Mouse (Mus musculus) embryonic facial prominence, embryonic 14.5 days (tissue): ENCODE data around the gene Tst. TPM values are rescaled to one million over a fixed set of nuclear protein-coding genes. Genes with fewer than 3 reads are reported as not detected.

Experiments
- ATAC-seq: fragments of 200-750 bp; cut with Nextera tagmentation; 2 replicates; pipeline ENCODE4 v1.8.0; 2017; ENCODE audit warnings: low read depth, moderate number of reproducible peaks, moderate TSS enrichment
- DNase-seq: peaks from one replicate; pipeline ENCODE4 v3.0.0-alpha.2; 2015; ENCODE audit warnings: low spot score
- H3K27ac ChIP-seq: fragments of 300-500 bp; sonication (generic); replicated peaks from 2 replicates; pipeline ENCODE4 v1.5.1; 2014; ENCODE audit warnings: low read depth, mild to moderate bottlenecking, low read length, moderate library complexity
- H3K27me3 ChIP-seq: fragments of 300-500 bp; sonication (generic); replicated peaks from 2 replicates; pipeline ENCODE4 v1.6.1; 2014; ENCODE audit warnings: low read length; ENCODE audit not compliant: control insufficient read depth, insufficient read depth
- H3K36me3 ChIP-seq: fragments of 300-500 bp; sonication (generic); 2 replicates; pipeline ENCODE4 v1.6.1; 2014; ENCODE audit warnings: low read length, mixed read lengths; ENCODE audit not compliant: control insufficient read depth, insufficient read depth
- H3K4me1 ChIP-seq: fragments of 300-500 bp; sonication (generic); 2 replicates; pipeline ENCODE4 v1.6.1; 2014; ENCODE audit warnings: antibody characterized with exemption, low read length; ENCODE audit not compliant: control insufficient read depth, insufficient read depth
- H3K4me2 ChIP-seq: fragments of 300-500 bp; sonication (generic); 2 replicates; pipeline ENCODE4 v1.6.1; 2014; ENCODE audit warnings: low read depth, mild to moderate bottlenecking, low read length, moderate library complexity, mixed read lengths
- H3K4me3 ChIP-seq: fragments of 300-500 bp; sonication (generic); 2 replicates; pipeline ENCODE4 v1.5.1; 2014; ENCODE audit warnings: low read depth, mild to moderate bottlenecking, low read length
- H3K9ac ChIP-seq: fragments of 300-500 bp; sonication (generic); 2 replicates; pipeline ENCODE4 v1.6.1; 2014; ENCODE audit warnings: low read depth, mild to moderate bottlenecking, low read length, moderate library complexity, mixed read lengths
- H3K9me3 ChIP-seq: fragments of 300-500 bp; sonication (generic); 2 replicates; pipeline ENCODE4 v1.6.1; 2016; ENCODE audit warnings: low read length; ENCODE audit not compliant: control insufficient read depth
- WGBS: fragments of 180-500 bp; shearing (Covaris S2); extraction: QIAGEN DNeasy Blood & Tissue Kit; methylation state at CpG from one replicate; pipeline ENCODE4 v1.1.7; 2014; 5-methylcytosine and 5-hydroxymethylcytosine counted together
- polyA plus RNA-seq: library from polyadenylated mRNA; unstranded; fragments of >200 nt; fragmentation: Nextera tagmentation; extraction: Ambion mirVana; gene quantifications from 2 replicates; pipeline ENCODE4 v1.2.1, GENCODE M21; 2014

Gene Tst
- polyA plus RNA-seq, 1 experiment from 2014 or later, result 39.1 TPM

- H3K36me3 ChIP-seq, result no peaks in the 10 kb centered on the region
- H3K4me3 ChIP-seq, result no peak overlapping the region
- no peaks in the 10 kb centered on the region; the same call in 1 of the 2 replicates for H3K27me3 ChIP-seq
- WGBS, result 20% methylated on average over 11 of the region's 11 CpGs
- no peak overlapping the region for H3K4me2 ChIP-seq
- DNase-seq, result no peak
- no peaks in the 10 kb centered on the region for H3K9me3 ChIP-seq
- H3K27ac ChIP-seq, result no peak overlapping the region
- H3K9ac ChIP-seq, result no peak overlapping the region
- ATAC-seq, result no peak
- peaks cover 5% of the 10 kb centered on the region; the same call in 1 of the 2 replicates for H3K4me1 ChIP-seq
These were observed 18.8 kb upstream of the Tst start for GRCm38 (mm10) chr15:78424507-78424906.

GRCm38 (mm10) chr15:78422046-78422956 lies 16.6 kb upstream of the Tst start:
- WGBS, result 16% methylated on average over 16 of the region's 16 CpGs
- Histone ChIP-seq H3K9ac (no peak overlapping the region), H3K4me1 (no peaks in the 10 kb centered on the region), H3K36me3 (no peaks in the 10 kb centered on the region), H3K4me2 (no peak overlapping the region), H3K9me3 (no peaks in the 10 kb centered on the region), H3K27ac (no peak overlapping the region), H3K27me3 (no peaks in the 10 kb centered on the region; the same call in 1 of the 2 replicates), H3K4me3 (no peak overlapping the region)
- DNase-seq (peak; percentile 88), ATAC-seq (peak; percentile 78; the same call in 1 of the 2 replicates)

GRCm38 (mm10) chr15:78420395-78420794 lies 14.7 kb upstream of the Tst start:
- H3K4me2 ChIP-seq, result no peak overlapping the region
- H3K4me1 ChIP-seq, result no peaks in the 10 kb centered on the region
- 84% methylated on average over 13 of the region's 13 CpGs for WGBS
- ATAC-seq (no peak), DNase-seq (no peak)
- no peak overlapping the region for H3K27ac ChIP-seq
- no peak overlapping the region for H3K4me3 ChIP-seq
- H3K9ac ChIP-seq, result no peak overlapping the region
- H3K27me3 ChIP-seq, result no peaks in the 10 kb centered on the region; the same call in 1 of the 2 replicates
- H3K36me3 ChIP-seq, result no peaks in the 10 kb centered on the region
- no peaks in the 10 kb centered on the region for H3K9me3 ChIP-seq

GRCm38 (mm10) chr15:78416937-78417336 lies 11.2 kb upstream of the Tst start:
- H3K4me1 ChIP-seq, result no peaks in the 10 kb centered on the region
- no peak overlapping the region for H3K27ac ChIP-seq
- ATAC-seq (peak; percentile 15; the same call in 1 of the 2 replicates), DNase-seq (no peak)
- H3K27me3 ChIP-seq, result no peaks in the 10 kb centered on the region
- no peaks in the 10 kb centered on the region for H3K9me3 ChIP-seq
- H3K36me3 ChIP-seq, result no peaks in the 10 kb centered on the region
- 17% methylated on average over 4 of the region's 4 CpGs for WGBS
- no peak overlapping the region for H3K4me2 ChIP-seq
- H3K9ac ChIP-seq, result no peak overlapping the region
- no peak overlapping the region for H3K4me3 ChIP-seq

- peaks cover 24% of the 10 kb centered on the region for H3K27me3 ChIP-seq
- no peak overlapping the region for H3K4me3 ChIP-seq
- 90% methylated on average over 8 of the region's 8 CpGs for WGBS
- no peak overlapping the region for H3K27ac ChIP-seq
- no peaks in the 10 kb centered on the region for H3K9me3 ChIP-seq
- ATAC-seq, result no peak
- no peak overlapping the region for H3K4me2 ChIP-seq
- H3K36me3 ChIP-seq, result no peaks in the 10 kb centered on the region
- DNase-seq, result no peak
- H3K9ac ChIP-seq, result no peak overlapping the region
- H3K4me1 ChIP-seq, result no peaks in the 10 kb centered on the region; the same call in 1 of the 2 replicates
These were observed 8.4 kb upstream of the Tst start for GRCm38 (mm10) chr15:78414157-78414556.

GRCm38 (mm10) chr15:78413719-78414117 lies 8.0 kb upstream of the Tst start:
- no peak overlapping the region for H3K27ac ChIP-seq
- no peaks in the 10 kb centered on the region for H3K9me3 ChIP-seq
- ATAC-seq (no peak), DNase-seq (no peak)
- H3K27me3 ChIP-seq, result peaks cover 29% of the 10 kb centered on the region
- H3K4me3 ChIP-seq, result no peak overlapping the region
- no peak overlapping the region for H3K4me2 ChIP-seq
- 92% methylated on average over 1 of the region's 1 CpGs for WGBS
- H3K36me3 ChIP-seq, result no peaks in the 10 kb centered on the region
- H3K9ac ChIP-seq, result no peak overlapping the region
- H3K4me1 ChIP-seq, result no peaks in the 10 kb centered on the region; the same call in 1 of the 2 replicates

GRCm38 (mm10) chr15:78413083-78413718 lies 7.5 kb upstream of the Tst start:
- DNase-seq (no peak), ATAC-seq (no peak)
- Histone ChIP-seq H3K27ac (no peak overlapping the region), H3K9me3 (no peaks in the 10 kb centered on the region), H3K4me3 (no peak overlapping the region), H3K4me2 (no peak overlapping the region), H3K9ac (no peak overlapping the region), H3K27me3 (peaks cover 32% of the 10 kb centered on the region), H3K36me3 (no peaks in the 10 kb centered on the region), H3K4me1 (no peaks in the 10 kb centered on the region; the same call in 1 of the 2 replicates)
- WGBS, result 86% methylated on average over 14 of the region's 14 CpGs

- H3K9me3 ChIP-seq, result no peaks in the 10 kb centered on the region
- DNase-seq, result no peak
- WGBS, result 22% methylated on average over 12 of the region's 12 CpGs
- peaks cover 12% of the 10 kb centered on the region for H3K4me1 ChIP-seq
- no peak for ATAC-seq
- no peak overlapping the region for H3K27ac ChIP-seq
- H3K36me3 ChIP-seq, result no peaks in the 10 kb centered on the region
- peaks cover 32% of the 10 kb centered on the region for H3K27me3 ChIP-seq
- H3K4me2 ChIP-seq, result peak overlapping the region; percentile 36
- peak overlapping the region; percentile 24 for H3K4me3 ChIP-seq
- H3K9ac ChIP-seq, result peak overlapping the region; percentile 42
These were observed 3.9 kb upstream of the Tst start for GRCm38 (mm10) chr15:78409570-78410052.
